22 mouse cellular contexts compared by ENCODE assay signal in the genomic region with DNA sequence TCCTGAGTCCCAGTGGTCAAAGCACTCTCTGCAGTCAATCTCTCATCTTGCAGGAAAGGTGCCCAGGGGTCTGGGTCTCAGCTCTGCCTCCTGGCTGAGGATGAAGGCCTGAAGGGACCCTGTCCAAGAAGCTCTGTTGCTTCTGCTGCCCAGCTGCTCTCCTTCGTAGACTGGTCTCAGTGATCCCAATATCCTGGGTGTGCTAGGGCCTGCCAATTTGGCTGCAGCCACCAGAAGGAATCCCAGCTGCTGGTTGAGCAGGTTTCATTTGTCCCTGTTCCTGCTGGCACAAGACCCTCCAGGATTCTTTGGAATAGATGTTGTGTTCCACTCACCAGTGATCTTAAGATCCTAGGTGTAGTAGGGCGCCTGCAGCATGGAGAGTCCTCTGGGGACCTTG.
"Had no signal": no experiment of that assay in that cellular context is flagged by ENCODE, and none has a peak within 500 bp of the region (broad histone marks: within the 10 kb centered on the region; RNA-seq: fewer than 3 reads in every experiment).

No protein-coding gene starts in this region.

- H3K9ac ChIP-seq: heart, embryonic 12.5 days; hindbrain, embryonic 12.5 days; hindbrain, embryonic 14.5 days; kidney, embryonic 15.5 days; limb, embryonic 13.5 days; limb, embryonic 15.5 days; liver, embryonic 12.5 days; liver, embryonic 14.5 days had no signal

- H3K27me3 ChIP-seq: heart, embryonic 12.5 days; hindbrain, embryonic 12.5 days; kidney, embryonic 15.5 days; limb, embryonic 13.5 days; limb, embryonic 15.5 days; liver, embryonic 12.5 days had no signal

- H3K4me1 ChIP-seq: heart, embryonic 10.5 days; heart, embryonic 12.5 days; hindbrain, embryonic 12.5 days; kidney, embryonic 15.5 days; limb, embryonic 13.5 days; limb, embryonic 15.5 days; liver, embryonic 12.5 days had no signal

- H3K9me3 ChIP-seq: heart, embryonic 10.5 days; heart, embryonic 12.5 days; hindbrain, embryonic 12.5 days; kidney, embryonic 15.5 days; limb, embryonic 13.5 days; limb, embryonic 15.5 days; liver, embryonic 12.5 days had no signal

- H3K27ac ChIP-seq: heart, embryonic 10.5 days; hindbrain, embryonic 12.5 days; hindbrain, embryonic 14.5 days; kidney, embryonic 15.5 days; kidney, postnatal 0 days; limb, embryonic 13.5 days; limb, embryonic 15.5 days; liver, embryonic 12.5 days; liver, embryonic 14.5 days had no signal

- ATAC-seq: hindbrain, embryonic 16.5 days; intestine, embryonic 16.5 days; liver, embryonic 12.5 days had no signal

- H3K4me3 ChIP-seq: heart, embryonic 10.5 days; heart, embryonic 12.5 days; hindbrain, embryonic 12.5 days; kidney, embryonic 15.5 days; limb, embryonic 13.5 days; limb, embryonic 15.5 days; liver, embryonic 12.5 days had no signal

- DNase-seq: gastrocnemius, postnatal 36 days; heart, adult 18-20 months; heart, postnatal 10 days; kidney, adult 11 months; kidney, adult 2 months; kidney, adult 9 months; kidney, postnatal 14 days; kidney, postnatal 36 days; layer of hippocampus, adult 9-11 months; layer of hippocampus, postnatal 36 days had no signal

- H3K36me3 ChIP-seq: heart, embryonic 10.5 days; heart, embryonic 12.5 days; hindbrain, embryonic 12.5 days; kidney, embryonic 15.5 days; limb, embryonic 13.5 days; limb, embryonic 15.5 days; liver, embryonic 12.5 days had no signal

- H3K4me2 ChIP-seq: heart, embryonic 12.5 days; hindbrain, embryonic 12.5 days; hindbrain, embryonic 14.5 days; kidney, embryonic 15.5 days; limb, embryonic 13.5 days; limb, embryonic 15.5 days; liver, embryonic 12.5 days had no signal
